Mouse (Mus musculus): ENCODE results near the gene Slc35b1. TPM values are rescaled to one million over a fixed set of nuclear protein-coding genes. Genes with fewer than 3 reads are reported as not detected.
A peak's percentile ranks its signal among the peaks of the same experiment; 100 is the strongest.
"Not testable (repeated sequence)": the region's sequence is repeated elsewhere in the genome, so short reads cannot be mapped to it uniquely, and the experiment has no call there.

The Slc35b1 gene
- polyA plus RNA-seq, 1 experiment from 2014 or later, result 121 TPM

- Histone ChIP-seq H3K4me3 (no peak overlapping the region), H3K4me1 (0 out of 2 replicates have a peak, but pooled peaks cover 12% of the 10 kb centered on the region), H3K27ac (no peak overlapping the region), H3K27me3 (peaks cover 13% of the 10 kb centered on the region), H3K4me2 (replicated peaks) (no peak overlapping the region), H3K9me3 (no peaks in the 10 kb centered on the region), H3K36me3 (no peaks in the 10 kb centered on the region), H3K9ac (0 out of 2 replicates have a peak overlapping the region, but pooled peaks have one; percentile 19)
- WGBS, result 71% methylated on average over 13 of the region's 13 CpGs
- ATAC-seq (ENCODE audit: low FRiP score, low read depth), result no peak
Measured at GRCm38 (mm10) chr11:95399520-95400020, 15.1 kb downstream of the Slc35b1 start.

- Histone ChIP-seq H3K4me2 (replicated peaks) (no peak overlapping the region), H3K9me3 (no peaks in the 10 kb centered on the region), H3K9ac (no peak overlapping the region), H3K27ac (no peak overlapping the region), H3K36me3 (no peaks in the 10 kb centered on the region), H3K27me3 (peaks cover 13% of the 10 kb centered on the region), H3K4me1 (0 out of 2 replicates have a peak, but pooled peaks cover 12% of the 10 kb centered on the region), H3K4me3 (no peak overlapping the region)
- 81% methylated on average over 5 of the region's 5 CpGs for WGBS
- no peak for ATAC-seq (ENCODE audit: low FRiP score, low read depth)
Measured at GRCm38 (mm10) chr11:95401568-95401967, 17.1 kb downstream of the Slc35b1 start.

GRCm38 (mm10) chr11:95402196-95402595 lies 17.7 kb downstream of the Slc35b1 start:
- peaks cover 13% of the 10 kb centered on the region for H3K27me3 ChIP-seq
- H3K9me3 ChIP-seq, result no peaks in the 10 kb centered on the region
- no peak overlapping the region for H3K4me3 ChIP-seq
- H3K4me1 ChIP-seq, result 0 out of 2 replicates have a peak, but pooled peaks cover 12% of the 10 kb centered on the region
- H3K4me2 ChIP-seq (replicated peaks), result no peak overlapping the region
- H3K27ac ChIP-seq, result no peak overlapping the region
- WGBS, result 16% methylated on average over 5 of the region's 5 CpGs
- H3K36me3 ChIP-seq, result no peaks in the 10 kb centered on the region
- H3K9ac ChIP-seq, result no peak overlapping the region
- ATAC-seq (ENCODE audit: low FRiP score, low read depth), result no peak

GRCm38 (mm10) chr11:95402658-95403101 lies 18.2 kb downstream of the Slc35b1 start:
- Histone ChIP-seq H3K27ac (no peak overlapping the region), H3K4me1 (0 out of 2 replicates have a peak, but pooled peaks cover 12% of the 10 kb centered on the region), H3K4me3 (no peak overlapping the region), H3K36me3 (no peaks in the 10 kb centered on the region), H3K9ac (no peak overlapping the region), H3K27me3 (peaks cover 13% of the 10 kb centered on the region), H3K4me2 (replicated peaks) (no peak overlapping the region), H3K9me3 (no peaks in the 10 kb centered on the region)
- 21% methylated on average over 8 of the region's 8 CpGs for WGBS
- no peak for ATAC-seq (ENCODE audit: low FRiP score, low read depth)

- no peak overlapping the region for H3K27ac ChIP-seq
- no peak overlapping the region for H3K4me2 ChIP-seq (replicated peaks)
- H3K27me3 ChIP-seq, result peaks cover 13% of the 10 kb centered on the region
- H3K9ac ChIP-seq, result no peak overlapping the region
- no peaks in the 10 kb centered on the region for H3K9me3 ChIP-seq
- 73% methylated on average over 16 of the region's 16 CpGs for WGBS
- H3K4me1 ChIP-seq, result 0 out of 2 replicates have a peak, but pooled peaks cover 7% of the 10 kb centered on the region
- H3K36me3 ChIP-seq, result no peaks in the 10 kb centered on the region
- no peak for ATAC-seq (ENCODE audit: low FRiP score, low read depth)
- H3K4me3 ChIP-seq, result no peak overlapping the region
Measured at GRCm38 (mm10) chr11:95403382-95404340, 19.2 kb downstream of the Slc35b1 start.

GRCm38 (mm10) chr11:95405771-95406170 lies 21.3 kb downstream of the Slc35b1 start:
- ATAC-seq (ENCODE audit: low FRiP score, low read depth), result no peak
- Histone ChIP-seq H3K4me2 (replicated peaks) (no peak overlapping the region), H3K9me3 (no peaks in the 10 kb centered on the region), H3K9ac (no peak overlapping the region), H3K4me1 (0 out of 2 replicates have a peak, but pooled peaks cover 7% of the 10 kb centered on the region), H3K36me3 (no peaks in the 10 kb centered on the region), H3K4me3 (no peak overlapping the region), H3K27me3 (no peaks in the 10 kb centered on the region), H3K27ac (no peak overlapping the region)
- 74% methylated on average over 4 of the region's 4 CpGs for WGBS

- 97% methylated on average over 5 of the region's 5 CpGs for WGBS
- H3K27ac ChIP-seq; H3K36me3 ChIP-seq; H3K4me1 ChIP-seq; H3K27me3 ChIP-seq; ATAC-seq (ENCODE audit: low FRiP score, low read depth); H3K9ac ChIP-seq; H3K4me3 ChIP-seq; H3K4me2 ChIP-seq (replicated peaks); H3K9me3 ChIP-seq: not testable (repeated sequence)
Measured at GRCm38 (mm10) chr11:95406398-95406797, 21.9 kb downstream of the Slc35b1 start.

- ATAC-seq (ENCODE audit: low FRiP score, low read depth), result no peak
- Histone ChIP-seq H3K9me3 (no peaks in the 10 kb centered on the region), H3K9ac (no peak overlapping the region), H3K36me3 (no peaks in the 10 kb centered on the region), H3K4me2 (replicated peaks) (no peak overlapping the region), H3K27me3 (no peaks in the 10 kb centered on the region), H3K27ac (no peak overlapping the region), H3K4me3 (no peak overlapping the region), H3K4me1 (peaks cover 3% of the 10 kb centered on the region; the same call in 1 of the 2 replicates)
- 90% methylated on average over 10 of the region's 10 CpGs for WGBS
Measured at GRCm38 (mm10) chr11:95409450-95410112, 25.1 kb downstream of the Slc35b1 start.

- no peak overlapping the region for H3K4me2 ChIP-seq (replicated peaks)
- H3K27ac ChIP-seq, result no peak overlapping the region
- H3K9me3 ChIP-seq, result no peaks in the 10 kb centered on the region
Measured at GRCm38 (mm10) chr11:95411453-95412013, 27.0 kb downstream of the Slc35b1 start.

GRCm38 (mm10) chr11:95412615-95413014 lies 28.1 kb downstream of the Slc35b1 start:
- no peak for ATAC-seq (ENCODE audit: low FRiP score, low read depth)
- Histone ChIP-seq H3K27ac (no peak overlapping the region), H3K36me3 (no peaks in the 10 kb centered on the region), H3K27me3 (no peaks in the 10 kb centered on the region), H3K4me2 (replicated peaks) (no peak overlapping the region), H3K4me1 (peaks cover 25% of the 10 kb centered on the region), H3K9me3 (no peaks in the 10 kb centered on the region), H3K9ac (no peak overlapping the region), H3K4me3 (no peak overlapping the region)
- WGBS, result 85% methylated on average over 3 of the region's 3 CpGs

More at GRCm38 (mm10) chr11:95411453-95412013, 27.0 kb downstream of the Slc35b1 start:
- Histone ChIP-seq H3K9ac (peak overlapping the region; percentile 25; the same call in 1 of the 2 replicates), H3K4me3 (no peak overlapping the region), H3K27me3 (no peaks in the 10 kb centered on the region), H3K4me1 (peaks cover 17% of the 10 kb centered on the region), H3K36me3 (no peaks in the 10 kb centered on the region)
- ATAC-seq (ENCODE audit: low FRiP score, low read depth), result no peak
- WGBS, result 52% methylated on average over 6 of the region's 6 CpGs

- peak within 1 kb of the TSS; percentile 78 for H3K9ac ChIP-seq
- 2% methylated on average over 47 of the region's 58 CpGs for WGBS
- ATAC-seq (ENCODE audit: low FRiP score, low read depth), result peak; percentile 86
Measured at GRCm38 (mm10) chr11:95413641-95414535, 29.4 kb downstream of the Slc35b1 start, which contains the start of gene Spop. TSS of gene Spop (plus strand) at chr11:95414080.

More at GRCm38 (mm10) chr11:95413641-95414535, 29.4 kb downstream of the Slc35b1 start, which contains the start of gene Spop:
- Histone ChIP-seq H3K9me3 (no peaks in the 10 kb centered on the region), H3K4me2 (replicated peaks) (peak within 1 kb of the TSS; percentile 70), H3K4me1 (peaks cover 25% of the 10 kb centered on the region), H3K36me3 (0 out of 2 replicates have a peak, but pooled peaks cover 5% of the 10 kb centered on the region), H3K27me3 (no peaks in the 10 kb centered on the region), H3K4me3 (peak within 1 kb of the TSS; percentile 67), H3K27ac (peak within 1 kb of the TSS; percentile 94)
